Mouse (Mus musculus) embryo, embryonic 9.5 days (tissue): ENCODE measurements at regions not wholly inside any gene's neighbourhood (a gene's known extent, or its start where the extent isn't known, plus 50 kb on each side); places are given as distances from the start of the nearest gene placed in this dataset.

Experiments used
- DNase-seq: peaks from one replicate; pipeline ENCODE4 v3.0.0-alpha.2; 2017; ENCODE audit errors: extremely low spot score

DNA sequence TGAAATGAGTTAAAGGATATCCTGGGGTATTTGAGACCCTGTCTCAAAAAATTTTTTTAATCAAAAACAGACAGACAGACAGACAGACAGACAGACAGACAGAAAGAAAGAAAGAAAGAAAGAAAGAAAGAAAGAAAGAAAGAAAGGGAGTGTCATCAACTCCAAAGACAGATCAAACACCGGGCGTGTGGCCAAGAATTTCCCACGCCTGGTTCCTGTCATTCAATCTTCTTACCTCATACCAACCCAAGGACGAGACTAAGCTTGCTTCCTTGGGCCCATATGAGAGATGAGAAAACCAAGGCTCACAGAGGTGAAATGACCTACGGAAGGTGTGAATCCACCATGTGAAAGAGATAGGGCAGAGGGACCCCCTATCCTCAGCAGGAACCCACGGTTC is 530.7 kb upstream of the Tbx3 start:
- DNase-seq = no peak

- no peak for DNase-seq
These were observed 527.1 kb upstream of the Tbx3 start for GRCm38 (mm10) chr5:119143411-119143810.

GRCm38 (mm10) chr5:119149389-119150185 is 520.9 kb upstream of the Tbx3 start:
- no peak for DNase-seq

- DNase-seq = no peak
These were observed 517.4 kb upstream of the Tbx3 start for GRCm38 (mm10) chr5:119153086-119153485.

GRCm38 (mm10) chr5:119156638-119157037 is 513.8 kb upstream of the Tbx3 start:
- no peak for DNase-seq

DNA sequence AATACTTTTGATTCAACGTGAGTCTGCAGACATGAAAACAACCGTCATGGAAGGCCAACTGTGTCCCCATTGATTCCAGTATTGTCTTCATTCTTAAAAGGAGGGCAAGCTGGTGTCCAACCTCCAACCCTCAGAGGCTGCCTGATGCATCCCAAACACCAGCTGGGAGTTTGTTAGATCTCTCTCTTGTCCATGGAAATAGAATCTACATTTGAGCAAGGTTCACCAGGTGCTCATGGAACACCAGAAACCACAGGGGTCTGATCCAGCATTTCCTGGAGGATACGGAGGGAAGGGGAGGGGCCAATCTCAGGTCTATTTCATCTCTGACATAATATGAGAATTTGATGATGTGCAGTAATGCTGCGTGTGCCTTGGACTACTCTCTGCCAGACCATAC is 512.3 kb upstream of the Tbx3 start:
- DNase-seq = no peak

GRCm38 (mm10) chr5:119162132-119162675 is 508.3 kb upstream of the Tbx3 start:
- DNase-seq = no peak

DNA sequence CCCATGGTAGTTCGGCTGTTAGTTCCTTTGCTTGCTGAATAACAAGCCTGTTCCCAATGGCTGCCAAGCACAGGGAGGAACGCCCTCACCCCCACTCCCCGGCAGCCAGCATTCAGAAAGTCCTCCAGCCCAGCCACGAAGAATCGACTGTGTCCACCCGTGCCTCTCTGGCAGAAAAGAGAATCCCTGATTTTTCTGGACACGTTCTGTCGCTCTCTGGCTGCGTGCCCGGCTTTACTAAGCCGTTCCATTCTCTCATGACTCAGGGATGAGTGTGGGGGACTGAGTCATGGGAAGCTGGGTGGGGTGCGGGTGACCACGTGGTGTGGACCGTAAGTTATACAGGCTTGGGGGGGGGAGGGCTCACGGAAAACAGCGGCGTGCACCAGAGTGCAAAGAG is 502.8 kb upstream of the Tbx3 start:
- no peak for DNase-seq

- no peak for DNase-seq
These were observed 501.2 kb upstream of the Tbx3 start for GRCm38 (mm10) chr5:119169274-119169673.

- no peak for DNase-seq
These were observed 498.8 kb upstream of the Tbx3 start for GRCm38 (mm10) chr5:119171626-119172025.

DNA sequence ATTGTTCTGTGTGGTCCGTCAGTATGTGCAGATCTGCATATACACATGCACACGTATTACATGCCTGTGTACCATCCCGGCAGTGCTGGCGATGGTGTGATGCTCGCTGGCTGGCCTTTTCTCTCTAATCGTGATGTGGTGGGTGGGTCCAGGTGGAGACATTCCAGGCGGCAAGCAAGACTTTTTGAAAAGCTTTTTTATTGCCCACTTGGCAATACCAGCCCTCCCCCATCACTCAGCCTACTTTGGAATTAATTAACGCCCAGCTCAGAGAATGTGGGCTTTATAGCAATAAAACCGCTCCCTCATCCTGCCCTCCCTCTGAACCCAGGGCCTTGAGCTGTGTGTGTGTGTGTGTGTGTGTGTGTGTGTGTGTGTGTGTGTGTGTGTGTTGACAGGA is 491.7 kb upstream of the Tbx3 start:
- DNase-seq = peak; percentile 5

- no peak for DNase-seq
These were observed 486.9 kb upstream of the Tbx3 start for GRCm38 (mm10) chr5:119183545-119184047.

DNA sequence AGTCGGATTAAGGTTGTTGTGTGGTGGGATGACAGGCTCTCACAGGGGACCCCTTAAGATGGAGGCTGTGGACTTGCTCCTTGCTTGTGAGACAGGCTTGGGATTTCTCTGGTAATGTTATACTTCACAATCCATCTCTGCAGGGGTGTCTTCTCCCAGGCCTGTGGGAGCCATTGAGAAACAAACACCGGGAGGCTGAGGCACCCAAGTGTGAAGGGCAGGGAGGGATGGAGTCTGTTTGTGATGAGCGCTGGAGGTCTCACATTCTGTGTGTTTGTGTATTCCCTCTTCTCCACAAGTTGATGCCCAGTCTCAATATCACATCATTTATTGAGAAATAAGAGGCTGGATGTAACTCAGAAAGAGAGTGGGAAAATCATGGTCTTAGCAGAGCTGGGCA is 483.9 kb upstream of the Tbx3 start:
- DNase-seq = no peak

DNA sequence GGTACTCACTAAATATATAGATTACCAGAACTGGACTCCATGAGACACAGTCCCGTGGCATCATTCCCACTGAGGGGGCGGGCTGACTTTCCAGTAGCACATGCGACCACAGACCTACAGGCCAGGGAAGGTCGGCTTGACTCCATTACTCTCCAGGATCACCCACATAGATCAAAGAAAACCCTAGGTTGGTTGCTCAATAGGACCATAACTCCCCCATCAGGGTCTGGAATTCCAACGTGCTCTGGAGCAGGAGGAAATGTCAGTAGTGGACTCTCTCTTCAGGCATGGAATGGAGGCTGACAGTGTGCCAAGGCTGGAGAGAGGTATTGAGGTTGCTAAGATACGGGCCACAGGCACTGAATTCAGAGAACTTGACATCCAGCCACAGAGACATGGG is 482.0 kb upstream of the Tbx3 start:
- DNase-seq = peak; percentile 11

GRCm38 (mm10) chr5:119193699-119194681 is 476.5 kb upstream of the Tbx3 start:
- no peak for DNase-seq

DNA sequence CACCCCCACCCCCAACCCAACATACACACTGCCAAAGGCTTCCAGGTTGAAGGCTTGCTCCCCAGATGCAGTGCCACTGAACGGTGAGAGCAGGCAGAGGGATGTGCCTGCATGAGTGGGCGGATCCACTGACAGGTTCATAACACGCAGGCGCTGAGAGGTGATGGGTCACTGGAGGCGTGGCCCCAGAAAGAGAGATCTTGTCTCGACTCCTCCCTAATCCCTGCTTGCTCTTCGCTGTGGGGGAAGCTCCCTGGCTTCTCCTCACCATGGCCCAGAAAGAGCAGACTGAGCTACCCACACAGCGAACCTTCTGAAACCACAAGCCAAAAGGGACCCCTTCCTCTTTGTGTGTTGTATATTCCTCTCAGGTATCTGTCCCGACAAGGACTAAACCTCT is 470.6 kb upstream of the Tbx3 start:
- no peak for DNase-seq

- DNase-seq = no peak
These were observed 469.2 kb upstream of the Tbx3 start for GRCm38 (mm10) chr5:119201251-119201650.

GRCm38 (mm10) chr5:119204736-119205135 is 465.7 kb upstream of the Tbx3 start:
- no peak for DNase-seq

- DNase-seq = no peak
These were observed 462.4 kb upstream of the Tbx3 start for GRCm38 (mm10) chr5:119208077-119208476.

GRCm38 (mm10) chr5:119213196-119213595 is 457.3 kb upstream of the Tbx3 start:
- DNase-seq = no peak

- DNase-seq = no peak
These were observed 456.6 kb upstream of the Tbx3 start for GRCm38 (mm10) chr5:119213692-119214357.

- DNase-seq = no peak
These were observed 455.5 kb upstream of the Tbx3 start for GRCm38 (mm10) chr5:119214937-119215336.
